Mouse (Mus musculus) retina, postnatal 1 day (tissue): ENCODE results near the gene Htr1a.

Experiments used
- DNase-seq: peaks from one replicate; pipeline ENCODE4 v3.0.0-alpha.2; 2012

The Htr1a gene

GRCm38 (mm10) chr13:105443339-105443738 lies at the start of gene Htr1a:
Gene Htr1a (plus strand): TSS chr13:105443639.
- no peak for DNase-seq

- no peak for DNase-seq
These were observed 31.7 kb upstream of the Htr1a start for GRCm38 (mm10) chr13:105411535-105412326.

GRCm38 (mm10) chr13:105412327-105412722 lies 31.1 kb upstream of the Htr1a start:
- DNase-seq, result no peak

DNA sequence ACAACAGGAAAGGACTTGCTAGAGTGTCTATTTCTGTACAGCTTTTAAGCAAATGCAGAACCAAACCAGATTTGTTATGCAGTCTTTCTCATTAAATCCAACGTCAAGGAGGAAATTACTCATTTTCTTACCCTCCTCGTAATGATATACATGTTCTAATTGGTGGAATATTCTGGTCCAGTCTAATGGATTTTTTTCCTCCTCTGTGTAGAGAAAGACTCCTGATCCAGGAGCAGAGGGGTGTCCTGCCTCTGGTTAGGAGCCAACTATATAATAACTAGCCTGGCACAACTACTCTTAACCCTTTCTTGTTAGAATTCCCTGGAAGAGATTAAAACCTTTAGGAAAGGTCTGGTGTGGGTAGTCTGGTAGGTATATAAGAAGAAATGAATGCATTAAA lies 10.3 kb upstream of the Htr1a start:
- no peak for DNase-seq

GRCm38 (mm10) chr13:105433630-105434029 lies 9.8 kb upstream of the Htr1a start:
- DNase-seq, result no peak

DNA sequence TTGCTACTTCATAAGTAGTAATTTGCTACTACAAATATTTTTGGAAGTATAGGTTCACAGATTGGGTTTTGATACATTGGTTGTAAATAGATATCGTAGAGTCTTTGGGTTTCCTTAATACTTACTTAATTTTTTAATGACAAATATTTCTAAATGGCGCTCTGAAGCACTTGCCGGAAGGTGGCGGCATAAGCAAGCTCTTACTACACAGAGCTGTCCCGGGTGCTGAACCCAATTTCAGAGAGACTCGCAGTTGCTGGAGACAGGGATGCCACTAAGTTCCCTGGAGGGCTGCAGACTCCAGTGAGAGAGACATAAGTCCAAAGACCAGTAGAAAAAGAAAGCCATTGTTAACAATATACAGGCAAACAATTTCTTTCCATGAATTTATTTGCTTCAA lies 863 bp upstream of the Htr1a start:
- peak; percentile 71 for DNase-seq

DNA sequence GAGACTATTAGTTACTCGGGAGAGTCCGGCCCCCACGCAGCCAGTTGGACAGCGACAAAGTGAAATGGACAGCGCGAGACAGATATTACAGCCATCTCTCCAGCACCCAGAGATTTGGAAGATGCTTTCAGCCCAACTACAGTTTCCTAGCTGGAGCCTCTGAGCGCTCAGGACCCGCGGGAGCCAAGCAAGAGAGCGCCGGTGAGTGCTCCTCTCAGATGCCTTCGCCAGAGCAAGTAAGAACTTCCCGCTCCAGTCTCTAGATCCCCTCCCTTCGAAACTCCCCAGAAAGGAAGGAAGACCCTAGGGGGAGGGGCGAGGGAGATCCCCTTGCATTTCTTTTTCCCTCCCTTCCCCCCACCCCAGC lies 415 bp downstream of the Htr1a start:
- no peak for DNase-seq

DNA sequence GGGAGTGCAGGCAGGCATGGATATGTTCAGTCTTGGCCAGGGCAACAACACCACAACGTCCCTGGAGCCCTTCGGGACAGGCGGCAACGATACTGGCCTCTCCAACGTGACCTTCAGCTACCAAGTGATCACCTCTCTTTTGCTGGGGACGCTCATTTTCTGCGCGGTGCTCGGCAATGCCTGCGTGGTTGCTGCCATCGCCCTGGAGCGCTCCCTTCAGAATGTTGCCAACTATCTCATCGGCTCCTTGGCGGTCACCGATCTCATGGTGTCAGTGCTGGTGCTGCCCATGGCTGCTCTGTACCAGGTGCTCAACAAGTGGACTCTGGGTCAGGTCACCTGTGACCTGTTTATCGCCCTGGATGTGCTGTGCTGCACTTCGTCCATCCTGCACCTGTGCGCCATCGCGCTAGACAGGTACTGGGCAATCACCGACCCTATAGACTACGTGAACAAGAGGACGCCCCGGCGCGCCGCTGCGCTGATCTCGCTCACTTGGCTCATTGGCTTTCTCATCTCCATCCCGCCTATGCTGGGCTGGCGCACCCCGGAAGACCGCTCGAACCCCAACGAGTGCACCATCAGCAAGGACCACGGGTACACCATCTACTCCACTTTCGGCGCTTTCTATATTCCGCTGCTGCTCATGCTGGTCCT lies 927 bp downstream of the Htr1a start:
- DNase-seq, result peak; percentile 16

DNA sequence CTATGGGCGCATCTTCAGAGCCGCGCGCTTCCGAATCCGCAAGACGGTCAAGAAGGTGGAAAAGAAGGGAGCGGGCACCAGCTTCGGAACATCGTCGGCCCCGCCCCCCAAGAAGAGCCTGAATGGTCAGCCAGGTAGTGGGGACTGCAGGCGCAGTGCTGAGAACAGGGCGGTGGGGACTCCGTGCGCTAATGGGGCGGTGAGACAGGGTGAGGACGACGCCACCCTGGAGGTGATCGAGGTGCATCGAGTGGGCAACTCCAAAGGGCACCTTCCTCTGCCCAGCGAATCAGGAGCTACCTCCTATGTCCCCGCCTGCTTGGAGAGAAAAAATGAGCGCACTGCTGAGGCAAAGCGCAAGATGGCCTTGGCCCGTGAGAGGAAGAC lies 1.4 kb downstream of the Htr1a start:
- no peak for DNase-seq

DNA sequence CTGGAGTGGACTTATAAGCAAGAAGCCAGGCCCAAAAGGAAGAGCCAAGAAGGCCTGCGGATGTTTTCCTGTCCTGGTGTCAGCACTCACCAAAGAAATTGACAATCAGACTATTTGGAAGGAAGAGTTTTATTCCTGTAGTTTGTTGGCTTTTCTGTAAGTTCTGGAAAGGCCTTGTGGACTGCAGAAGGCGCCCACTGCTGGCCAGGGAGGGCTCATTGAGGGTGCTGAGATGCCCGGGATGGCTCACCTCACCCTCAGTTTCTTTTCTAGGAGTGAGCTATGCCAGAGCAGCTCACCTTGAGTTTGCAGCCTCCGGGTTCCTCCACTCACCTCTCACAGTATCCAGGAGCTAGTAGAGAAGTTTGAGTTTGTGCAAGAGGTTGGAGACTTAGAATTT lies 2.8 kb downstream of the Htr1a start:
- no peak for DNase-seq

- no peak for DNase-seq
These were observed 4.3 kb downstream of the Htr1a start for GRCm38 (mm10) chr13:105447695-105448094.

DNA sequence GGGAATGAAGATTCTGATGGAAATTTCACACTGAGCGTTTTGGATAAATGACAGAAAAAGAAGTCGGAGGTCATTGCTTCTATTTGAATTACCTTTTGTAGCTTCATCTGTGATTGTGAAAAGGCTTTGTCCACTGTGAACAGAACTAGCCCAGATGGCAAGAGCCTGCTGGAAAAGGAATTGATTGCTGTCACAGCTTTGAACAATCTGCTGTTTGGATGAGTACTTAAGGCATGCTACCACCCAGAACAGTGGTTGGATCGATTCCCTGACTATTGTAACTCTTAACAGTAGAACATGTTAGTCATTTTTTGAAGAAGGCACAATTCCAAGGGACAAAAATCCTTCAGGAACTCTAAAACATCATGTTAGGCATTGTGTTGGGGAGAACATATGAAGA lies 8.1 kb downstream of the Htr1a start:
- no peak for DNase-seq
